Mouse (Mus musculus) brain, embryonic 14.5 days (tissue): ENCODE data around the gene Fbxl2. TPM values are rescaled to one million over a fixed set of nuclear protein-coding genes. Genes with fewer than 3 reads are reported as not detected.
A peak's percentile ranks its signal among the peaks of the same experiment; 100 is the strongest.

Source experiments
- DNase-seq: peaks from one replicate; pipeline ENCODE4 v3.0.0-alpha.2; 2011; ENCODE audit warnings: low read depth
- CTCF ChIP-seq: fragments of 200-500 bp; IDR thresholded peaks from 2 replicates; pipeline ENCODE4 v1.5.1; 2012; ENCODE audit warnings: inconsistent platforms, mild to moderate bottlenecking, moderate library complexity, borderline replicate concordance; ENCODE audit not compliant: insufficient read depth, insufficient read length; ENCODE audit errors: extremely low read depth
- POLR2A ChIP-seq: fragments of 200-500 bp; IDR thresholded peaks from 2 replicates; pipeline ENCODE4 v1.6.1; 2012; ENCODE audit warnings: mild to moderate bottlenecking, inconsistent platforms, borderline replicate concordance; ENCODE audit not compliant: poor library complexity, insufficient read depth, insufficient read length, severe bottlenecking; ENCODE audit errors: extremely low read depth
- polyA plus RNA-seq: library from polyadenylated mRNA; depleted of rRNA; stranded (reverse); fragments of >200 nt; gene quantifications from 2 replicates; pipeline ENCODE4 v1.2.3, GENCODE M21; 2012

Fbxl2 gene
- polyA plus RNA-seq, 1 experiment = 32.4 TPM

- TF ChIP-seq CTCF (no peak), POLR2A (no peak)
These were observed 6.0 kb upstream of the Fbxl2 start for GRCm38 (mm10) chr9:114052031-114052430.

GRCm38 (mm10) chr9:114050778-114051177, 4.8 kb upstream of the Fbxl2 start:
- TF ChIP-seq CTCF = no peak
- no peak for TF ChIP-seq POLR2A
- no peak for DNase-seq

More at GRCm38 (mm10) chr9:114052031-114052430, 6.0 kb upstream of the Fbxl2 start:
- no peak for DNase-seq

GRCm38 (mm10) chr9:114050106-114050505, 4.1 kb upstream of the Fbxl2 start:
- no peak for DNase-seq

GRCm38 (mm10) chr9:114046676-114047075, 685 bp upstream of the Fbxl2 start:
- no peak for DNase-seq
- no peak for TF ChIP-seq POLR2A
- no peak for TF ChIP-seq CTCF

More at GRCm38 (mm10) chr9:114050106-114050505, 4.1 kb upstream of the Fbxl2 start:
- no peak for TF ChIP-seq POLR2A

- peak; percentile 25 for DNase-seq
- no peak for TF ChIP-seq POLR2A
- peak; percentile 59 for TF ChIP-seq CTCF
These were observed 1.5 kb downstream of the Fbxl2 start for GRCm38 (mm10) chr9:114044446-114044845.

- DNase-seq = peak; percentile 55
- TF ChIP-seq POLR2A = no peak
- TF ChIP-seq CTCF = no peak
These were observed 3.5 kb downstream of the Fbxl2 start for GRCm38 (mm10) chr9:114042490-114042889.

GRCm38 (mm10) chr9:114040945-114041344, 5.0 kb downstream of the Fbxl2 start:
- no peak for TF ChIP-seq POLR2A
- TF ChIP-seq CTCF = no peak
- DNase-seq = no peak

GRCm38 (mm10) chr9:114026261-114026934, 19.6 kb downstream of the Fbxl2 start:
- peak; percentile 97 for DNase-seq
- TF ChIP-seq CTCF (no peak), POLR2A (peak; percentile 88)

GRCm38 (mm10) chr9:114025846-114026245, 20.1 kb downstream of the Fbxl2 start:
- peak; percentile 73 for DNase-seq
- TF ChIP-seq POLR2A = no peak
- TF ChIP-seq CTCF = no peak

- TF ChIP-seq CTCF (no peak), POLR2A (no peak)
- DNase-seq = peak; percentile 3
These were observed 20.8 kb downstream of the Fbxl2 start for GRCm38 (mm10) chr9:114025182-114025581.

GRCm38 (mm10) chr9:114022141-114022540, 23.9 kb downstream of the Fbxl2 start:
- DNase-seq = no peak
- TF ChIP-seq CTCF (no peak), POLR2A (no peak)

GRCm38 (mm10) chr9:114019012-114019762, 26.8 kb downstream of the Fbxl2 start:
- no peak for TF ChIP-seq POLR2A
- TF ChIP-seq CTCF = no peak
- no peak for DNase-seq

GRCm38 (mm10) chr9:114016402-114016801, 29.6 kb downstream of the Fbxl2 start:
- no peak for DNase-seq

More at GRCm38 (mm10) chr9:114016402-114016801, 29.6 kb downstream of the Fbxl2 start:
- TF ChIP-seq POLR2A = no peak
- TF ChIP-seq CTCF = no peak
